In the genomic region with DNA sequence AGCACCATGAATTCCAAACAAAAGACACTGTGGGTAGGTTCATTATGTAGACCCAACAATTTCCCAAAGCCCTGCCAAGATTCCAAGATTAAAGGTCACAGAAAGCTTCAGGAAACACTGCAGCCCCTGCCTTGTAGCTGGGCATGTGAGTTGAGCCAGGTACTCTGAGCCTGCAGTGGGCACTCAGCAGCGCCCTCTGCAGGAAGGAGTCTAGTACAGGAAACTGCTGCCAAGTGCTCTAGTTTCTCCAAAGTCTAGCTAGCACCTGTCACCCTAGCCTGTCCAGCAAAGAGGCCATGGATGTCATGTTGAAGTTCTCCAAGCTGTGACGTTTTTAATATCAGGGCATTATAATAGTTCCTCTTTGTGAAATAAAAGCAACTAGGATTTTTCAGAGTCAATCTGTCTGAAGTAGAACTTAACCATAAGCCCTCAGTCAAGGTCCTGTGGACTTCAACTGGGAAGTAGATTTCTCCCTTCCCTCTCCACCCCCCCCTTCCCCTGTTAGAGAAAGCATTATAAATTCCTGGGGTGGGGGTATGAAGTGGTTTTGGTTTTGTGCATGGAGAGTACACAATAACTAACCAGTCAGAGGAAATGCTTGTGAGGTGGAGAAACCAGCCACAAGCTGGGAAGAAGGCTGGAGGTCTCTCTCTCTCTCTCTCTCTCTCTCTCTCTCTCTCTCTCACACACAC, we compare ENCODE assay signal across 9 mouse cellular contexts. TPM values are rescaled to one million over a fixed set of nuclear protein-coding genes. Genes with fewer than 3 reads are reported as not detected.
DNase-seq lines count a peak whose midpoint lies in the region; ATAC-seq lines count a peak whose summit lies in the region.
"Had no signal": no experiment of that assay in that cellular context is flagged by ENCODE, and none has a peak within 500 bp of the region (broad histone marks: within the 10 kb centered on the region; RNA-seq: fewer than 3 reads in every experiment).

No protein-coding gene starts in this region.

- no peak overlapping the region for H3K27ac ChIP-seq in intestine, embryonic 14.5 days (ENCODE audit: low read depth)
- H3K27ac ChIP-seq in intestine, embryonic 16.5 days (ENCODE audit: low read length): no peak overlapping the region
- peak overlapping the region; percentile 83 for H3K27ac ChIP-seq in kidney, embryonic 15.5 days
- H3K27ac ChIP-seq: neural tube, embryonic 12.5 days had no signal

- H3K4me1 ChIP-seq in intestine, embryonic 14.5 days (replicated peaks; ENCODE audit: control insufficient read depth, insufficient read depth, low read length): no peaks in the 10 kb centered on the region
- H3K4me1 ChIP-seq in intestine, embryonic 16.5 days (ENCODE audit: control insufficient read depth, insufficient read depth, low read length): peaks cover 3% of the 10 kb centered on the region; the same call in 1 of the 2 replicates
- H3K4me1 ChIP-seq in kidney, embryonic 15.5 days: peaks cover 16% of the 10 kb centered on the region; the same call in 1 of the 2 replicates

- 0 out of 2 replicates have a peak, but pooled peaks have one; percentile 25 for ATAC-seq in intestine, embryonic 14.5 days (replicated peaks; ENCODE audit: low FRiP score, low TSS enrichment, low read depth)
- ATAC-seq in intestine, embryonic 16.5 days: no peak
- ATAC-seq in kidney, embryonic 15.5 days (replicated peaks; ENCODE audit: low FRiP score): peak; percentile 74

- H3K4me2 ChIP-seq in intestine, embryonic 14.5 days (ENCODE audit: low read length): no peak overlapping the region
- H3K4me2 ChIP-seq in intestine, embryonic 16.5 days (ENCODE audit: low read depth, low read length): no peak overlapping the region
- H3K4me2 ChIP-seq in kidney, embryonic 15.5 days: no peak overlapping the region
- H3K4me2 ChIP-seq: neural tube, embryonic 12.5 days had no signal

- H3K9ac ChIP-seq in intestine, embryonic 14.5 days (ENCODE audit: low read length): no peak overlapping the region
- no peak overlapping the region for H3K9ac ChIP-seq in intestine, embryonic 16.5 days (ENCODE audit: low read depth, low read length)
- H3K9ac ChIP-seq in kidney, embryonic 15.5 days: no peak overlapping the region
- H3K9ac ChIP-seq: neural tube, embryonic 12.5 days had no signal

- H3K9me3 ChIP-seq in intestine, embryonic 14.5 days (ENCODE audit: control insufficient read depth, low read length): no peaks in the 10 kb centered on the region
- no peaks in the 10 kb centered on the region for H3K9me3 ChIP-seq in intestine, embryonic 16.5 days (ENCODE audit: control insufficient read depth, low read length)
- no peaks in the 10 kb centered on the region for H3K9me3 ChIP-seq in kidney, embryonic 15.5 days (replicated peaks)
- H3K9me3 ChIP-seq: neural tube, embryonic 12.5 days had no signal

- no peaks in the 10 kb centered on the region for H3K36me3 ChIP-seq in intestine, embryonic 14.5 days (ENCODE audit: control insufficient read depth, insufficient read depth, low read length)
- H3K36me3 ChIP-seq in intestine, embryonic 16.5 days (ENCODE audit: control insufficient read depth, insufficient read depth, low read length): no peaks in the 10 kb centered on the region
- H3K36me3 ChIP-seq in kidney, embryonic 15.5 days: no peaks in the 10 kb centered on the region
- H3K36me3 ChIP-seq: neural tube, embryonic 12.5 days had no signal

- DNase-seq in intestine, embryonic 14.5 days (ENCODE audit: low spot score): no peak
- DNase-seq in Muller cell, postnatal 12 days (ENCODE audit: inconsistent ontology term): peak; percentile 92
- peak; percentile 84 for DNase-seq in cerebellum, adult 9-11 months
- peak; percentile 56 for DNase-seq in retina, postnatal 7 days (ENCODE audit: low read depth, low spot score)
- DNase-seq in layer of hippocampus, adult 9-11 months: no peak
- DNase-seq in urinary bladder, adult 2 months (ENCODE audit: low spot score): no peak

- WGBS in intestine, embryonic 14.5 days: 15% methylated on average over 2 of the region's 2 CpGs
- 16% methylated on average over 2 of the region's 2 CpGs for WGBS in intestine, embryonic 16.5 days
- WGBS in kidney, embryonic 15.5 days: 12% methylated on average over 2 of the region's 2 CpGs

- H3K4me3 ChIP-seq in intestine, embryonic 14.5 days (ENCODE audit: low read depth, low read length): no peak overlapping the region
- H3K4me3 ChIP-seq in intestine, embryonic 16.5 days (ENCODE audit: low read length): no peak overlapping the region
- no peak overlapping the region for H3K4me3 ChIP-seq in kidney, embryonic 15.5 days (replicated peaks)
- H3K4me3 ChIP-seq: neural tube, embryonic 12.5 days had no signal

- H3K27me3 ChIP-seq in intestine, embryonic 14.5 days (replicated peaks; ENCODE audit: control insufficient read depth, insufficient read depth, low read length): no peaks in the 10 kb centered on the region
- H3K27me3 ChIP-seq in intestine, embryonic 16.5 days (replicated peaks; ENCODE audit: control insufficient read depth, insufficient read depth, low read length): no peaks in the 10 kb centered on the region
- 0 out of 2 replicates have a peak, but pooled peaks cover 6% of the 10 kb centered on the region for H3K27me3 ChIP-seq in kidney, embryonic 15.5 days
- H3K27me3 ChIP-seq: neural tube, embryonic 12.5 days had no signal

RNA-seq across cellular contexts. Expression of gene Pitpnm3, which starts 9.8 kb away (rescaled TPM):
- 1.4 TPM in 2 replicates for polyA plus RNA-seq in intestine, embryonic 14.5 days (2014; fragmentation: Nextera tagmentation; extraction: Ambion mirVana)
- 0.35 and 0.37 TPM in 2 replicates for polyA plus RNA-seq in intestine, embryonic 16.5 days (2015; fragmentation: Nextera tagmentation; extraction: Ambion mirVana)
- polyA plus RNA-seq in kidney, embryonic 15.5 days (2015; fragmentation: Nextera tagmentation; extraction: Ambion mirVana): 0.05 and 0.13 TPM in 2 replicates
- polyA plus RNA-seq in urinary bladder, adult 2 months (2012; rRNA removed): 9.6 and 9.9 TPM in 2 replicates

Comparison
In these comparisons a context has a peak if more than half of its experiments do, and no peak if none do; other contexts are left out.
1. DNase-seq: peak in Muller cell, postnatal 12 days (single experiment), cerebellum, adult 9-11 months (single experiment) and retina, postnatal 7 days (single experiment); none in intestine, embryonic 14.5 days (single experiment), layer of hippocampus, adult 9-11 months (single experiment) and urinary bladder, adult 2 months (single experiment).